Mouse (Mus musculus) midbrain, embryonic 16.5 days (tissue): ENCODE data around the gene Arhgap17. TPM values are rescaled to one million over a fixed set of nuclear protein-coding genes. Genes with fewer than 3 reads are reported as not detected.

Source experiments
- ATAC-seq: fragments of 200-750 bp; cut with Nextera tagmentation; 2 replicates; pipeline ENCODE4 v1.8.0; 2017; ENCODE audit warnings: moderate TSS enrichment
- H3K27ac ChIP-seq: fragments of 300-500 bp; sonication (generic); 2 replicates; pipeline ENCODE4 v1.5.1; 2014; ENCODE audit warnings: mild to moderate bottlenecking, low read length, mixed read lengths
- H3K27me3 ChIP-seq: fragments of 300-500 bp; sonication (generic); 2 replicates; pipeline ENCODE4 v1.6.1; 2014; ENCODE audit warnings: low read depth, low read length, mixed read lengths; ENCODE audit not compliant: control insufficient read depth, insufficient read depth
- H3K36me3 ChIP-seq: fragments of 300-500 bp; sonication (generic); 2 replicates; pipeline ENCODE4 v1.6.1; 2014; ENCODE audit warnings: mild to moderate bottlenecking, low read length, moderate library complexity, mixed read lengths; ENCODE audit not compliant: control insufficient read depth, insufficient read depth
- H3K4me1 ChIP-seq: fragments of 300-500 bp; sonication (generic); 2 replicates; pipeline ENCODE4 v1.6.1; 2014; ENCODE audit warnings: mild to moderate bottlenecking, low read length, mixed read lengths; ENCODE audit not compliant: control insufficient read depth, insufficient read depth
- H3K4me2 ChIP-seq: fragments of 300-500 bp; sonication (generic); 2 replicates; pipeline ENCODE4 v1.6.1; 2014; ENCODE audit warnings: mild to moderate bottlenecking, low read length, mixed read lengths
- H3K4me3 ChIP-seq: fragments of 300-500 bp; sonication (generic); 2 replicates; pipeline ENCODE4 v1.5.1; 2014; ENCODE audit warnings: low read depth, mild to moderate bottlenecking, low read length, moderate library complexity, mixed read lengths
- H3K9ac ChIP-seq: fragments of 300-500 bp; sonication (generic); 2 replicates; pipeline ENCODE4 v1.6.1; 2014; ENCODE audit warnings: low read depth, low read length, mixed read lengths
- H3K9me3 ChIP-seq: fragments of 300-500 bp; sonication (generic); replicated peaks from 2 replicates; pipeline ENCODE4 v1.6.1; 2014; ENCODE audit warnings: mild to moderate bottlenecking, low read length, mixed read lengths; ENCODE audit not compliant: control insufficient read depth, poor library complexity, severe bottlenecking
- WGBS: fragments of 180-500 bp; shearing (Covaris S2); extraction: QIAGEN DNeasy Blood & Tissue Kit; methylation state at CpG from one replicate; pipeline ENCODE4 v1.1.7; 2014; 5-methylcytosine and 5-hydroxymethylcytosine counted together
- polyA plus RNA-seq: library from polyadenylated mRNA; unstranded; fragments of >200 nt; fragmentation: Nextera tagmentation; extraction: Ambion mirVana; gene quantifications from 2 replicates; pipeline ENCODE4 v1.2.1, GENCODE M21; 2015

Gene Arhgap17
- polyA plus RNA-seq, 1 experiment from 2014 or later = 8.3 TPM

- no peaks in the 10 kb centered on the region for H3K27me3 ChIP-seq
- no peaks in the 10 kb centered on the region for H3K9me3 ChIP-seq
- H3K4me1 ChIP-seq = no peaks in the 10 kb centered on the region
- H3K36me3 ChIP-seq = peaks cover 11% of the 10 kb centered on the region; the same call in 1 of the 2 replicates
- H3K4me2 ChIP-seq = no peak overlapping the region
- no peak for ATAC-seq
- no peak overlapping the region for H3K27ac ChIP-seq
- H3K4me3 ChIP-seq = no peak overlapping the region
- no peak overlapping the region for H3K9ac ChIP-seq
- WGBS = 93% methylated on average over 8 of the region's 8 CpGs
These were observed 77.8 kb downstream of the Arhgap17 start for GRCm38 (mm10) chr7:123291942-123292341.

- peaks cover 22% of the 10 kb centered on the region for H3K36me3 ChIP-seq
- no peak overlapping the region for H3K9ac ChIP-seq
- 79% methylated on average over 4 of the region's 4 CpGs for WGBS
- no peaks in the 10 kb centered on the region for H3K27me3 ChIP-seq
- ATAC-seq = no peak
- H3K27ac ChIP-seq = no peak overlapping the region
- no peak overlapping the region for H3K4me3 ChIP-seq
- no peak overlapping the region for H3K4me2 ChIP-seq
- no peaks in the 10 kb centered on the region for H3K9me3 ChIP-seq
- H3K4me1 ChIP-seq = no peaks in the 10 kb centered on the region
These were observed 80.5 kb downstream of the Arhgap17 start for GRCm38 (mm10) chr7:123289176-123289575.

GRCm38 (mm10) chr7:123287903-123288302 lies 81.8 kb downstream of the Arhgap17 start:
- ATAC-seq = no peak
- Histone ChIP-seq H3K4me1 (no peaks in the 10 kb centered on the region), H3K9me3 (no peaks in the 10 kb centered on the region), H3K4me2 (no peak overlapping the region), H3K27me3 (no peaks in the 10 kb centered on the region), H3K27ac (no peak overlapping the region), H3K9ac (no peak overlapping the region), H3K4me3 (no peak overlapping the region), H3K36me3 (peaks cover 22% of the 10 kb centered on the region)
- WGBS = 90% methylated on average over 3 of the region's 3 CpGs

GRCm38 (mm10) chr7:123285896-123286295 lies 83.8 kb downstream of the Arhgap17 start:
- Histone ChIP-seq H3K27ac (no peak overlapping the region), H3K36me3 (peaks cover 14% of the 10 kb centered on the region), H3K4me3 (no peak overlapping the region), H3K4me1 (no peaks in the 10 kb centered on the region), H3K4me2 (no peak overlapping the region), H3K9ac (no peak overlapping the region), H3K9me3 (no peaks in the 10 kb centered on the region), H3K27me3 (no peaks in the 10 kb centered on the region)
- no peak for ATAC-seq
- WGBS = 96% methylated on average over 5 of the region's 5 CpGs

- ATAC-seq = no peak
- no peak overlapping the region for H3K4me2 ChIP-seq
- no peak overlapping the region for H3K4me3 ChIP-seq
- peaks cover 18% of the 10 kb centered on the region for H3K36me3 ChIP-seq
- WGBS = 75% methylated on average over 4 of the region's 4 CpGs
- no peaks in the 10 kb centered on the region for H3K27me3 ChIP-seq
- H3K9me3 ChIP-seq = no peaks in the 10 kb centered on the region
- H3K4me1 ChIP-seq = no peaks in the 10 kb centered on the region
- H3K27ac ChIP-seq = no peak overlapping the region
- no peak overlapping the region for H3K9ac ChIP-seq
These were observed 85.9 kb downstream of the Arhgap17 start for GRCm38 (mm10) chr7:123283826-123284225.

GRCm38 (mm10) chr7:123279797-123280196 lies 89.9 kb downstream of the Arhgap17 start:
- WGBS = 86% methylated on average over 4 of the region's 4 CpGs
- peaks cover 3% of the 10 kb centered on the region; the same call in 1 of the 2 replicates for H3K36me3 ChIP-seq

GRCm38 (mm10) chr7:123276568-123276967 lies 93.1 kb downstream of the Arhgap17 start:
- Histone ChIP-seq H3K27ac (no peak overlapping the region), H3K36me3 (peaks cover 3% of the 10 kb centered on the region; the same call in 1 of the 2 replicates), H3K4me2 (no peak overlapping the region), H3K9me3 (no peaks in the 10 kb centered on the region), H3K9ac (no peak overlapping the region), H3K27me3 (no peaks in the 10 kb centered on the region), H3K4me1 (no peaks in the 10 kb centered on the region), H3K4me3 (no peak overlapping the region)
- no peak for ATAC-seq
- WGBS = 89% methylated on average over 4 of the region's 4 CpGs

More at GRCm38 (mm10) chr7:123279797-123280196, 89.9 kb downstream of the Arhgap17 start:
- Histone ChIP-seq H3K27ac (no peak overlapping the region), H3K4me1 (no peaks in the 10 kb centered on the region), H3K4me3 (no peak overlapping the region), H3K9ac (no peak overlapping the region), H3K27me3 (no peaks in the 10 kb centered on the region), H3K4me2 (no peak overlapping the region), H3K9me3 (no peaks in the 10 kb centered on the region)
- ATAC-seq = no peak

- no peak for ATAC-seq
- Histone ChIP-seq H3K9me3 (no peaks in the 10 kb centered on the region), H3K4me2 (no peak overlapping the region), H3K4me1 (no peaks in the 10 kb centered on the region), H3K4me3 (no peak overlapping the region), H3K36me3 (no peaks in the 10 kb centered on the region), H3K27me3 (no peaks in the 10 kb centered on the region), H3K9ac (no peak overlapping the region), H3K27ac (no peak overlapping the region)
- 55% methylated on average over 11 of the region's 11 CpGs for WGBS
These were observed 96.7 kb downstream of the Arhgap17 start for GRCm38 (mm10) chr7:123273056-123273455.

GRCm38 (mm10) chr7:123258103-123258502 lies 111.6 kb downstream of the Arhgap17 start:
- Histone ChIP-seq H3K9me3 (no peaks in the 10 kb centered on the region), H3K27me3 (no peaks in the 10 kb centered on the region), H3K36me3 (no peaks in the 10 kb centered on the region), H3K9ac (no peak overlapping the region), H3K4me3 (no peak overlapping the region), H3K4me2 (no peak overlapping the region), H3K27ac (no peak overlapping the region), H3K4me1 (peaks cover 4% of the 10 kb centered on the region; the same call in 1 of the 2 replicates)
- 91% methylated on average over 8 of the region's 8 CpGs for WGBS
- ATAC-seq = no peak
